Mouse (Mus musculus) liver, embryonic 14.5 days (tissue): ENCODE measurements around the gene Hmga1. TPM values are rescaled to one million over a fixed set of nuclear protein-coding genes. Genes with fewer than 3 reads are reported as not detected.

Source experiments
- ATAC-seq: fragments of 200-750 bp; cut with Nextera tagmentation; 2 replicates; pipeline ENCODE4 v1.8.0; 2017; ENCODE audit warnings: moderate number of reproducible peaks, mild to moderate bottlenecking, moderate library complexity; ENCODE audit not compliant: insufficient read depth
- DNase-seq, 3 experiments: peaks; one replicate each; pipeline ENCODE4 v3.0.0-alpha.2; 2012 to 2013; ENCODE audit warnings: low read depth in 3 of 3, low spot score in 3 of 3
- H3K27ac ChIP-seq: fragments of 300-500 bp; sonication (generic); 2 replicates; pipeline ENCODE4 v1.5.1; 2014; ENCODE audit warnings: moderate library complexity, mild to moderate bottlenecking, control low read depth, inconsistent platforms
- H3K27me3 ChIP-seq: fragments of 300-500 bp; sonication (generic); 2 replicates; pipeline ENCODE4 v1.6.1; 2014; ENCODE audit warnings: mild to moderate bottlenecking, low read length, moderate library complexity; ENCODE audit not compliant: control insufficient read depth, insufficient read depth
- H3K36me3 ChIP-seq: fragments of 300-500 bp; sonication (generic); replicated peaks from 2 replicates; pipeline ENCODE4 v1.6.1; 2014; ENCODE audit warnings: low read depth; ENCODE audit not compliant: control insufficient read depth, insufficient read depth
- H3K4me1 ChIP-seq, 2 experiments: fragments of 200-500 bp in 1 of 2; fragments of 300-500 bp in 1 of 2; sonication (generic) in 1 of 2; replicated peaks; 2 replicates each; pipeline ENCODE4 v1.6.1; 2012 to 2014; ENCODE audit warnings: antibody characterized with exemption in 1 of 2, inconsistent platforms in 1 of 2, low read length in 1 of 2; ENCODE audit not compliant: control insufficient read depth in 2 of 2, insufficient read depth in 2 of 2
- H3K4me2 ChIP-seq: fragments of 300-500 bp; sonication (generic); 2 replicates; pipeline ENCODE4 v1.6.1; 2014; ENCODE audit warnings: low read depth, mild to moderate bottlenecking, control low read depth, moderate library complexity
- H3K4me3 ChIP-seq, 2 experiments: fragments of 200-500 bp in 1 of 2; fragments of 300-500 bp in 1 of 2; sonication (generic) in 1 of 2; 2 replicates each; pipeline ENCODE4 v1.5.1; 2012 to 2014; ENCODE audit warnings: low read depth in 2 of 2, low read length in 2 of 2, mild to moderate bottlenecking in 2 of 2, control low read depth in 1 of 2, inconsistent platforms in 1 of 2, moderate library complexity in 1 of 2; ENCODE audit not compliant: insufficient read depth in 1 of 2
- H3K9ac ChIP-seq: fragments of 300-500 bp; sonication (generic); replicated peaks from 2 replicates; pipeline ENCODE4 v1.6.1; 2014; ENCODE audit warnings: mild to moderate bottlenecking, control low read depth, moderate library complexity
- H3K9me3 ChIP-seq: fragments of 300-500 bp; sonication (generic); 2 replicates; pipeline ENCODE4 v1.6.1; 2016; ENCODE audit warnings: low read length, mixed read lengths; ENCODE audit not compliant: control insufficient read depth
- CTCF ChIP-seq: IDR thresholded peaks from 2 replicates; pipeline ENCODE4 v1.5.1; 2016; ENCODE audit warnings: antibody characterized with exemption, low read depth, control low read depth
- EP300 ChIP-seq: IDR thresholded peaks from 2 replicates; pipeline ENCODE4 v1.6.1; 2016; ENCODE audit warnings: antibody characterized with exemption, low read depth
- WGBS: fragments of 180-500 bp; shearing (Covaris S2); extraction: QIAGEN DNeasy Blood & Tissue Kit; methylation state at CpG from one replicate; pipeline ENCODE4 v1.1.7; 2014; ENCODE audit not compliant: insufficient replicate concordance; 5-methylcytosine and 5-hydroxymethylcytosine counted together
- polyA plus RNA-seq, 2 experiments: library from polyadenylated mRNA; depleted of rRNA in 1 of 2; stranded (reverse) in 1 of 2; unstranded in 1 of 2; fragments of >200 nt; fragmentation: Nextera tagmentation in 1 of 2; extraction: Ambion mirVana in 1 of 2; gene quantifications; 2 replicates each; pipeline versions ENCODE4 v1.2.1 to v1.2.3; 2012 to 2014

Gene Hmga1
- polyA plus RNA-seq (2012; rRNA removed) (149 and 182 TPM in 2 replicates), polyA plus RNA-seq (2014; fragmentation: Nextera tagmentation; extraction: Ambion mirVana) (162 and 180 TPM in 2 replicates)

DNA sequence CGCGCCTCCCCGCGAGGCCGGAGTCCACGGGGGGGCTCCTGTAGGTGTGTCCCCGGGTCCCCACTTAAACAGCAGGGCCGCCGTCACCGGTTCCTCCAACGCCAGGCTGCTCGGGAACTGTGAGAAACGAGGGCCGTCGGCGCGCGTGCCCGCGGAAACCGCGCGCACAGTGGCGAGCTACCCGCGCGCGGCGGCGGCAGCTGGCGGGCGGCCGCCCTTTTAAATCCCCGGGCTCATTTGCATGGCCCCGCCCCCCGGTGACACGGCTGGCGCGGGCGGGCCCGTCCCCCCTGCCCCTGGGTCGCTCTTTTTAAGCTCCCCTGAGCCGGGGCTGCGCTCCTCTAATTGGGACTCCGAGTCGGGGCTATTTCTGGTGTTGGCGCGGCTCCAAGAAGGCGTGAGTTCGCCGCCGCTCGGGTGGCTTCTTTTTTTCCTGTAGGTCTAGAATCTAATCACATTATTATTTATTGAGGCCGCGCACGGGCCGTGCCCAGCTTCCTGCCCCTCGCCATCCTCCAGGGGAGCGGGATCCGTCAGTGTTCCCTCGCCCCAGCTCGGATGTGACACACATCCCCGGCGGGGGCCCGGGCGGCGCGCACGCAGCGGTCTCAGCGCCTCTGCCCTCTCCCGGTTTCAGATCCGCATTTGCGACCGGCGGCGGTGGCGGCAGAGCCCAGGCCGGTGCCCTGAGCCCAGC, at the start of gene Hmga1:
TSS of gene Hmga1 (plus strand) at position 183 of the 697 bp plus-strand sequence.
- peak within 1 kb of the TSS; percentile 78 for H3K27ac ChIP-seq
- under 1% methylated on average over 78 of the region's 79 CpGs for WGBS
- H3K4me1 ChIP-seq = peaks cover 0 to 29% of the 10 kb centered on the region in 2 experiments; a peak in 3 of 4 replicates

DNA sequence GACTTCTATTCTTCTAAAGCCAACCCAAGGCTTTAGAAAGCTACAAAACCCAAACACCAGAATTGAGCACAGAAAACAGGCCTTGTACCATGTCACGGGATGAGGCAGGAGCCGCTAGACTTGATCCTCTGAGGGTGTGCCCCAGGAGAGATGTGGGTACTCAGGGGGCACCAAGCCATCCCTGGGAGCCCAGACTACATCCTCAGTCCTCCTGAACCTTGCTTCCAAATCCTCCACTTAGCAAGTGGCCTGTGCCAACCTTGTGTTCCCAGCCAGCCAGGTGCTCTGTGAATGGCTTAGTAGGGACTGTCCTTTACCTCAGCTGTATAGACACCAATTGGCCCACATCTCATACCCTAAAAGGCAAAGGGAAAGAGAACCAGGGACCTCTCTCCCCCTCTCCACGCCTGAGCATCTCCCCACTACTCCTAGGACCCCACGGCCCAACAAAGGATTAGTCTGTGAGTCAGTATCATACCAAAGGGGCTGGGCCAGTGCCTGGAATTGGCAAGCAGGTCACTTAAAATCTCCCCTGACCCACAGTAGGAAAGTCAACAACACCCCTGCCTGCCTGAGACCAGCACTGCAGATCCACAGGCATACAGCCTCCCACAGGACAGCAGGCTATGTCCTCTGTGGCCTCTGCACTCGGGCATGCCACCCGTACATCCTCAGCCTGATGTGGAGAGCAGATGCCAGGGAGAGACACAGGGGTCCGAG, 49.3 kb upstream of the Hmga1 start:
- H3K4me3 ChIP-seq = no peak overlapping the region
- DNase-seq (no peak), ATAC-seq (no peak)
- H3K4me2 ChIP-seq = no peak overlapping the region
- no peaks in the 10 kb centered on the region for H3K36me3 ChIP-seq
- no peaks in the 10 kb centered on the region for H3K9me3 ChIP-seq
- no peak overlapping the region for H3K27ac ChIP-seq
- H3K9ac ChIP-seq = no peak overlapping the region
- peaks cover 19% of the 10 kb centered on the region for H3K27me3 ChIP-seq
- H3K4me1 ChIP-seq = no peaks in the 10 kb centered on the region
- WGBS = 62% methylated on average over 7 of the region's 7 CpGs
- no peak for TF ChIP-seq EP300
- TF ChIP-seq CTCF = no peak

More for the DNA sequence above, at the start of gene Hmga1:
- Histone ChIP-seq H3K36me3 (peaks cover 7% of the 10 kb centered on the region), H3K9ac (peak within 1 kb of the TSS; percentile 83), H3K9me3 (no peaks in the 10 kb centered on the region), H3K4me3 (peak within 1 kb of the TSS; percentile 77 to 86), H3K27me3 (no peaks in the 10 kb centered on the region), H3K4me2 (peak within 1 kb of the TSS; percentile 93)
- TF ChIP-seq CTCF (no peak), EP300 (no peak)
- DNase-seq = peak; percentile 74 to 75 (median 75)
- ATAC-seq = peak; percentile 74

DNA sequence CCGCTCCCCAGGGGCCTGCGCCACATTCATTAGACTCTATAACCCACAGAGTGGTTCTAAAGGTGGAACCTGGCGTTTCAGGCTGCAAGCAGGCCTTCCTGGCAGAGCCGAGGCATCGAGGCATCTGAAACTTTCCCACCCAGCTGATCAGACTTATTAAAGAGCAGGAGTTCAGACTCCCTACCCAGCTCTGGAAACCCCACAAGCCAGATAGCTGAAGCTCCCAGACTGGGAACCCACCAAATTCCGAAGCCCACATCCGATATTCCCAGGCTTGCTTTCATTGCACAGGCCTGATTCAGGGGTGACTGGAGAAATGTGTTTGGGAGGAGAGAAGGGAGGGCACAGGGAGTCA, 48.7 kb upstream of the Hmga1 start:
- ATAC-seq = no peak
- no peak for TF ChIP-seq EP300
- no peak for TF ChIP-seq CTCF

DNA sequence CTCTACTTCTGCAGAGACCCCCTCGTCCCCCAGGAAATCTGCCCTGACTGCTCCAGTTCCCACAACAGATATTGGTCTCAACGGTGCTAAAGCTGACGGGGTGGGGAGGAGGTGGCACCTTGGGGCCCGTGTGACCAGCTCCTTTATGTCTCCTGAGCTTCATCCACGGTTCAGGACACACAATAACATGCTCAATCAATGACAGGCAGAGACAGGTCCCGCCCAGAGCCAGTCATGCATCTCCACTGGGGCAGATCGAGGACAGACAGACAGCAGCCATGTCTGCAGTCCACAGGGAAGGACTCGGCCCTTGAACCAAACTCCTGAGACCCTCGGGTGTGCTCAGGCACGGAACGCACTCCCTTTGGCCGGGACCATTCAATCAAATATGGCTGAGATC, 48.3 kb upstream of the Hmga1 start:
- Histone ChIP-seq H3K9me3 (no peaks in the 10 kb centered on the region), H3K27ac (no peak overlapping the region), H3K4me1 (no peaks in the 10 kb centered on the region), H3K9ac (no peak overlapping the region), H3K36me3 (no peaks in the 10 kb centered on the region), H3K27me3 (peaks cover 29% of the 10 kb centered on the region), H3K4me2 (no peak overlapping the region), H3K4me3 (no peak overlapping the region)
- TF ChIP-seq CTCF (no peak), EP300 (no peak)
- DNase-seq = no peak
- no peak for ATAC-seq
- 53% methylated on average over 12 of the region's 12 CpGs for WGBS

More for the DNA sequence above, 48.7 kb upstream of the Hmga1 start:
- H3K4me1 ChIP-seq = no peaks in the 10 kb centered on the region
- no peak overlapping the region for H3K27ac ChIP-seq
- 60% methylated on average over 7 of the region's 7 CpGs for WGBS
- H3K9ac ChIP-seq = no peak overlapping the region
- no peak for DNase-seq
- no peaks in the 10 kb centered on the region for H3K9me3 ChIP-seq
- no peak overlapping the region for H3K4me2 ChIP-seq
- no peak overlapping the region for H3K4me3 ChIP-seq
- H3K27me3 ChIP-seq = peaks cover 25% of the 10 kb centered on the region
- no peaks in the 10 kb centered on the region for H3K36me3 ChIP-seq

DNA sequence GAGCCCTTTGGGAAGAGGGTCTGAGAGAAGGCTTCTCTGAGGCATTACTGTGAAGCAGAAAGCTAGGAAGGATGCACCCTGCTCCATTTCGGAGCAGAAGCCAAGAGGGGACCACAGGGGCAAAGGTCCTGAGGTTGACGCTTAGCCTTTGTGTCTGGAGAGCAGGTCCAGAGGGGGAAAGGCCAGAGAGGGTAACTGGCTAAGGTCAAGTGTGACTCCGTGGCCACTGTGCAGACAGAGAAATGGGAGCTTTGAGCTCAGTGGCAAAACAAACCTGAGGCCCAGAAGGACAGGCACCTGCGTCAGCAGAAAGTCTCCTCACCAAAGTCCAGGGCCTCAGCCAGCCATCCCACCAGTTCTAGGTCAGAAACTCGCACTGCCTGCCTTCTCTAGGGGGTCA, 47.8 kb upstream of the Hmga1 start:
- ATAC-seq = no peak
- TF ChIP-seq CTCF (no peak), EP300 (no peak)
- H3K4me1 ChIP-seq = no peaks in the 10 kb centered on the region
- H3K9me3 ChIP-seq = no peaks in the 10 kb centered on the region
- H3K36me3 ChIP-seq = no peaks in the 10 kb centered on the region
- H3K4me3 ChIP-seq = no peak overlapping the region
- H3K27ac ChIP-seq = no peak overlapping the region
- H3K4me2 ChIP-seq = no peak overlapping the region
- H3K27me3 ChIP-seq = peaks cover 34% of the 10 kb centered on the region
- 40% methylated on average over 5 of the region's 5 CpGs for WGBS
- H3K9ac ChIP-seq = no peak overlapping the region
- DNase-seq = no peak
